Mouse (Mus musculus) embryonic fibroblast, embryonic 13.5 days (primary cell): ENCODE measurements around the gene Ankrd61. TPM values are rescaled to one million over a fixed set of nuclear protein-coding genes. Genes with fewer than 3 reads are reported as not detected.

ENCODE experiments used
- H3K27ac ChIP-seq: 2 replicates; pipeline ENCODE4 v1.5.1; 2012; ENCODE audit warnings: low read length, control low read depth, inconsistent platforms; ENCODE audit not compliant: insufficient read depth
- H3K4me1 ChIP-seq: 2 replicates; pipeline ENCODE4 v1.6.1; 2011; ENCODE audit warnings: low read length; ENCODE audit not compliant: control insufficient read depth, insufficient read depth
- H3K4me3 ChIP-seq: 2 replicates; pipeline ENCODE4 v1.5.1; 2011; ENCODE audit warnings: mild to moderate bottlenecking, control low read depth, low read length; ENCODE audit not compliant: insufficient read depth
- CTCF ChIP-seq: IDR thresholded peaks from 2 replicates; pipeline ENCODE4 v1.5.1; 2011; ENCODE audit warnings: mild to moderate bottlenecking, control low read depth, low read length, moderate library complexity, borderline replicate concordance; ENCODE audit not compliant: insufficient read depth
- POLR2A ChIP-seq: IDR thresholded peaks from 2 replicates; pipeline ENCODE4 v1.6.1; 2011; ENCODE audit warnings: low read depth, mild to moderate bottlenecking, control low read depth, low read length, moderate library complexity
- polyA plus RNA-seq: library from polyadenylated mRNA; stranded (reverse); fragments of >200 nt; gene quantifications from 2 replicates; pipeline ENCODE4 v1.2.4, GENCODE M21; 2011; ENCODE audit warnings: low read depth; ENCODE audit not compliant: missing spikeins, insufficient read length

Gene Ankrd61
- not detected in 2 replicates for polyA plus RNA-seq

- TF ChIP-seq POLR2A (no peak), CTCF (no peak)
- H3K27ac ChIP-seq = no peak within 1 kb of the TSS
- no peaks in the 10 kb centered on the region for H3K4me1 ChIP-seq
- H3K4me3 ChIP-seq = no peak within 1 kb of the TSS
Observed at GRCm38 (mm10) chr5:143897635-143898330, at the start of gene Ankrd61. Gene Ankrd61, minus strand, starts transcription at chr5:143897685.

GRCm38 (mm10) chr5:143943231-143944125 is 46.0 kb upstream of the Ankrd61 start:
- TF ChIP-seq POLR2A = no peak
- TF ChIP-seq CTCF = no peak
- no peaks in the 10 kb centered on the region for H3K4me1 ChIP-seq
- no peak overlapping the region for H3K4me3 ChIP-seq
- H3K27ac ChIP-seq = no peak overlapping the region

- Histone ChIP-seq H3K4me1 (no peaks in the 10 kb centered on the region), H3K4me3 (no peak overlapping the region), H3K27ac (no peak overlapping the region)
- no peak for TF ChIP-seq CTCF
- TF ChIP-seq POLR2A = no peak
Observed at GRCm38 (mm10) chr5:143941588-143941987, 44.1 kb upstream of the Ankrd61 start.

GRCm38 (mm10) chr5:143936156-143936555 is 38.7 kb upstream of the Ankrd61 start:
- Histone ChIP-seq H3K27ac (no peak overlapping the region), H3K4me1 (no peaks in the 10 kb centered on the region), H3K4me3 (no peak overlapping the region)
- TF ChIP-seq POLR2A = no peak
- TF ChIP-seq CTCF = no peak

- no peak overlapping the region for H3K4me3 ChIP-seq
- H3K4me1 ChIP-seq = no peaks in the 10 kb centered on the region
- H3K27ac ChIP-seq = no peak overlapping the region
- TF ChIP-seq POLR2A = no peak
- TF ChIP-seq CTCF = no peak
Observed at GRCm38 (mm10) chr5:143933875-143934274, 36.4 kb upstream of the Ankrd61 start.

- no peak overlapping the region for H3K27ac ChIP-seq
- TF ChIP-seq CTCF (no peak), POLR2A (no peak)
- H3K4me3 ChIP-seq = no peak overlapping the region
- H3K4me1 ChIP-seq = no peaks in the 10 kb centered on the region
Observed at GRCm38 (mm10) chr5:143933414-143933813, 35.9 kb upstream of the Ankrd61 start.

- H3K4me3 ChIP-seq = no peak within 1 kb of the TSS
- H3K4me1 ChIP-seq = no peaks in the 10 kb centered on the region
- no peak within 1 kb of the TSS for H3K27ac ChIP-seq
- no peak for TF ChIP-seq CTCF
- TF ChIP-seq POLR2A = no peak
Observed at GRCm38 (mm10) chr5:143932831-143933230, 35.3 kb upstream of the Ankrd61 start, which contains the start of gene Rsph10b. Gene Rsph10b, plus strand, starts transcription at chr5:143933035.

- TF ChIP-seq CTCF (no peak), POLR2A (no peak)
- Histone ChIP-seq H3K27ac (no peak overlapping the region), H3K4me3 (no peak overlapping the region), H3K4me1 (no peaks in the 10 kb centered on the region)
Observed at GRCm38 (mm10) chr5:143931863-143932580, 34.5 kb upstream of the Ankrd61 start.

- Histone ChIP-seq H3K27ac (no peak overlapping the region), H3K4me3 (no peak overlapping the region), H3K4me1 (no peaks in the 10 kb centered on the region)
- no peak for TF ChIP-seq CTCF
- no peak for TF ChIP-seq POLR2A
Observed at GRCm38 (mm10) chr5:143930656-143931055, 33.2 kb upstream of the Ankrd61 start.
